Mouse (Mus musculus) spleen, postnatal 10 days (tissue): ENCODE data around the gene Caprin1.

ENCODE experiments used
- DNase-seq, 2 experiments: peaks; one replicate each; pipeline ENCODE4 v3.0.0; 2021 to 2022; ENCODE audit warnings: low spot score in 2 of 2

Caprin1 gene

DNA sequence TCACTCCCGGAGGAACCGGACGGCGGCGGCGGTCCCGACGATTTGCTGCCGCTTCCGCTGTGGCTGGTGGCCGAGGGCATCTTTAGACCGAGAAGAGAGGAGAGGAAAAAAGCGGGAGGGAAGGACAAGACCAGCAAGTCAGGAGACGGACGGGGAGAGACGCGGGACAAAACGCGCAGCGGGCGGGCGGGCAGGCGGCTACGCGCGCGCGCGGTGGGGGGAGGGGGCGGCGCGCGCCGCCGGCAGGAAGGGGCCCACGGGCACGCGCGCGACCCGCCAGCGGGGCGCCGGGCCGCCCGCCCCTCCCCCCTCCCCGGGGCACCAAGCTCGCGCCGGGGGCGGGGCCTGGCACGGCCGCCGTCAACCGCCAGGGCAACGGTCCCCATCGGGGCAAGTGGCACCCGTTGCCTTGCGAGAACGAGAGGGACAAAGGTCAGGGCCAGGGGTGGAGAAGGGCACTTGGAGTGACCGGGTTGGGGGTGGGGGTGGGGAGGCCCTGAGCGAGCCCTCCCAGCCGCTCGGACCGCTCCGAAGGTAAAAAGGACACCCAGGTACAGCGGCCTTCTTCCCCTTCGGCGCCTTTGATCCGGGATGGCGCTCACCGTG is 485 bp downstream of the Caprin1 start:
- DNase-seq, result peak in 1 of 2 experiments; percentile 84

DNA sequence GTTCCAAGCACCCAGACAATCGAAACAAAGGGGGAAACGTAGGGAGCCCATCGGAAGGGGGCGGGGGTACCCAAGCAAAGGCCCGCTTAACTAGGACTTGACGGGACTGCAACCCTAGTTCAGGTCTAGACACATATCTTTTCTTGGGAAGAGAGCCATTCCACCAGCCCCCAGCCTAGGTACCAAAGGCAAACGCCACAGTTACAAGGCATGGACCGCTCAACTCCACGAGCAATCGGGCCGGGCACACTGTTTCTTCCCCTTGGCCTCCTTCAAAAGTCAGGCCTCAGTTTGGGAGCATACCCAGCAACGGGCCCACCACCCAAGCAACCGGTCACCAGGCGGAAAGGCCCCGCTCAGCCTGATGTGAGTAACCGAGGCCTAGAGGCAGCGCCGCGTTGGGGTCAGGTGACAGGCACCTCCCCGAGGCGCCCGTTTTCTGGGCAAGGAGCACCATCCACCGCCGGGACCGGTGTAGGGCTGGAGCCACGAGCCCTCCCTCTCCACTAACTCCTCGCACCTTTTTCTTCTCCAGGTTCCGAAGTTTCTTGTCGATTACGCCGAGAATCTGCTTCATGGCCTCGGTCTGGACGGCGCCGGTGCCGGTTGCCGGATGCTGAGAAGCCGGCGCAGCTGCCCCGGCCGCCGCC is 1.1 kb downstream of the Caprin1 start:
- peak; percentile 78 to 81 for DNase-seq

DNA sequence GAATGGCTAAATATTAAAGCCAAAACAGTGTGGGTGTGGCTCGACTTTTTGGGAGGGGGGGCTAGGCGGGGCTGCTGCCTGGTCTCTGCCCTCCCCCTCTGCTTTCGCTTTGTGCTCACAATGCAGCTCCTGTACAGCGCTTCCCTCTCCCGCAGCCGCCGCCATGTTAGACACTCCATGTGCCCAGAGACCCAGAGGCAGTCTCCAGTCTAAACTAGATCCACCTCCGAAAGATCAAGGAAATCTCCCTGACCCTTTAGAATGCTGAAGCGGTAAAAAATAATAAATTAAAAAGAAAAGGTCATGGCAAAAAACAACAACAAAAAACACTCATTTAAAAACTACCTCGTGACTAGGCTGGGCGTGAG is 1.6 kb downstream of the Caprin1 start:
- DNase-seq, result peak; percentile 63 to 82

DNA sequence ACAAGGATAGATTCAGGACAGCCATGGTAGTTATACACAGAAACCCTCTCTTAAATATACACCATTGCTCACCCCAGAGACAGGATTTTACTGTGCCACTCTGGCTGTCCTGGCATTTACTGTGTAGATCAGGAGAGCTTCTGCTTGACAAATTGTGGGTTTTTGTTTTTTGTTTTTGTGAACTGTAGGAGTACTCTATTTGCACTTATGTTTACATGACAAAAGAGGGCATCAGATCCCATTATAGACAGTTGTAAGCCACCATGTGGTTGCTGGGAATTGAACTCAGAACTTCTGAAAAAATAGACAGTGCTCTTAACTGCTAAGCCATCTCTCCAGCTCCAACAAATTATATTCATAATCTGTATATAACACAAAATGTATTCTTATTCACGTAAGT is 5.4 kb downstream of the Caprin1 start:
- no peak for DNase-seq

DNA sequence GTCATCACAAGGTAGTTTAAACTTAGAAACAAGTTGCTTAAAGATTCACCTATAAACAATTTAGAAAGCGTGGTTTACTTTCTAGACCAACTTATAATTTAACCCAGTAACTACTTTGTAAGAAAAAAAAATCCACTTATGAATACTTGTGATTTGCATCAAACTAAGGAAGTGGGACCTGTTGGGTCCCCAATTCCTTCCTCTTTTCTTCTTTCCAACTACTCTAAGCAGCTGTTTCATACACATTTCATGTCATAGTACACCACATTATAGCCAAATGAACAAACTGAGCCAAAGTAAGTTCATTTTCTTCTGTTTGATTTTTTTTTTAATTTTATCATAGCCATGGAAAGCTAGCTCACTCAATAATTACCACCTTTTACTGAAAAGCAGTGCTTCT is 11.7 kb downstream of the Caprin1 start:
- DNase-seq, result no peak

DNA sequence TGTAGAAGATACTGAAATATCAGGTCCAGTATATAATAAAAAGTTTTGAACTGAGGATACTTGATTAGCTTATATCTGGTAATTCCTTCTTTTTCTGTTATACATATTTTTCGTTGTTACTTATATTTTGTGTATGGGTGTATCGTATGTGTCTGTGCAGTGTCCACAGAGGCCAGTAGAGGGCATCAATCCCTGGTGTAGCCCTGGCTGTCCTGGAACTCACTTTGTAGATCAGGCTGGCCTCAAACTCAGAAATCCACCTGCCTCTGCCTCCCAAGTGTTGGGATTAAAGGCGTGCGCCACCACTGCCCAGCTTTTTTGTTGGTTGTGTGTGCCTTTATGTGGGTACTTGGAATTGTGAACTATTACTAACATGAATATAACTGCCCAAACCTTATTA is 12.8 kb downstream of the Caprin1 start:
- peak; percentile 28 to 63 for DNase-seq

DNA sequence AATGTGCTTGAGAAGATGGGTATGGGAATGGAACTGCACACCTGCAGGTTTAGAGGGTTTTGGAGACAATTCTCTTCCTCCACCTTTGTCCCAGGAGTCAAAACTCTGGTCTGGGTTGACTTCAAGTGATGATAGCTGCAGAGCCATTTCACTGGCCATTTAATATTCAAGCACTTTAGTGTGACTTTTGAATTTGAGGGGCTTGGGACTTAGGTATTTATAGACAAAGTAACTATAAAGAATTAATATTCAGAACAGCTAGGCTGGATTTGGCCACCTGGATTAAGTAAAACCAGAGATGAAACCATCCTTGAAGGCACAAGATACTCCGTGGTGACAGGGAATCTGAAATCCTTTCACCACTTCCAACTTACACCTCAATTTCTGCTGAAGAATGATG is 35.0 kb downstream of the Caprin1 start:
- no peak for DNase-seq

DNA sequence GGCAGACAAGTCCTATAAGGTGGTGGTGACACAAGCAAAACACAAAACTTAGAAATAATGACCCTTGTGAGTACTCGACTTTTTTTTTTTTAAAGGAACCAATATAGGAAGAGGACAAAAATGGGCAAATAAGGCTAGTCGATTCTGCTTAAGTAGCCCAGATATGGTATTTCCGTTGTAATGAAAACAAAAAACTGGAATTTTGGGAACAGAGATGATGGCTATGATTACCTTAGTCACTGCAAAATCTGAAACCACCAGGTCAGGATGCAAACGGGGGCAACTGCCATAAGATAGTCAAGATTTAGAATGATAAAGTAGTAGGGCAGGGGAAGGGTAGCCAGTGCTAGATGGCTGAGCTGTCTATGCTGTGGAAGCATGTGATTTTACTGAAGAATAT is 35.5 kb downstream of the Caprin1 start:
- DNase-seq, result no peak

DNA sequence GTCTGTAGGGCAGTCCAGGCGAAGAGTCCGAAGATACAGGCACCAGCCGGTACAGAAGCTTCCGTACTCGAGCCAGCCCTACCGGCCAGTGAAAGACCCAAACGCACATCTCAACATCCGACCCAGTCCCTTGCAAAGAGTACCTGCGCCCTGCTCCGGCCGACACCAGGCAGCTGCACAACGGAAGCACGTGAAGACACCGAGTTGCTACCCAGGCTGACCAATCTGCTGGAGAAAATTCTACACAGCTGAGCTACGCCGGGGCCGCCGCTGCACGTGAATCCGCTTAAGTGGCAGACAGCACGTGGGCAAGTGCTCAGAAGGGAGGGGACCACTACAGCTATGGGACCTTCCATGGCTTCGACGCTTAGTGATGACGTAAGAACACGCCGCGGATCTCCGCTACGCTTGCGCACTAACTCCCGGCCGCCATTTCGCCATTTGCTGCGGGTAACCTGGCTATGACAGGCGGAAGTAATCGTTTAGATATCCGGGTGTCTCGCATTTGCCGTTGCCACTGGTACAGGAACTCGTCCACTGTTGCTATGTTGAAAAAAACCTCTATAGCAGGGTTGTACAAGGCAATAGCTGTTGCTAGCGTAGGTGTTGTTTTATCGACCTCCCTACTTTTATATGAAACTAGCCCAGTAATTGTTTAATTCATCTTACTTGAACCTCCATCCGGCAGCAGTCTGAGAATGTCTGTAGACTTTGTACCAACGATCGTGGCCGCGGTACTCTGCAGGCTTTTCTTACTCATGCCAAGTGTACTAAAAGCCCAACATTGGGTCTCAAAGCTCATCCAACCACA is 36.3 kb downstream of the Caprin1 start, which contains the start of gene Nat10:
Gene Nat10, minus strand, starts transcription at position 365 of the 811 bp plus-strand sequence.
- DNase-seq, result peak; percentile 92 to 98

DNA sequence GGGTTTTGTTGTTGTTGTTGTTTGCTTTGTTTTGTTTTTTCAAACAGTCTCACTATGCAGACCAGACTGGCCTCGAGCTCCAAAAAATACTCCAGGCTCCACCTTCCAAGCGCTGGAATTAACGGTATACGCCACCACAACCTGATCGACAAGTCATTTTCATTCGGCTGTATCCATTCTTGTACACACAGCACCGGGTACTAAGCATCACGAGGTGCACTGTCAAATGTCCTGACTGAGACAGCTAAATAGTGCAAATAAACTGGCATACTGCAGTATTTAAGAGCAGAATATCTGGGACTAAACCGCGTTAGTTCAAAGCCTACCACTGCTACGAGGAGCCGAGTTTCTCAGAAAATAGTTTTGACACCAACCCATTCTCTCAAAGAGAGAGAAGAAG is 37.0 kb downstream of the Caprin1 start:
- DNase-seq, result no peak

DNA sequence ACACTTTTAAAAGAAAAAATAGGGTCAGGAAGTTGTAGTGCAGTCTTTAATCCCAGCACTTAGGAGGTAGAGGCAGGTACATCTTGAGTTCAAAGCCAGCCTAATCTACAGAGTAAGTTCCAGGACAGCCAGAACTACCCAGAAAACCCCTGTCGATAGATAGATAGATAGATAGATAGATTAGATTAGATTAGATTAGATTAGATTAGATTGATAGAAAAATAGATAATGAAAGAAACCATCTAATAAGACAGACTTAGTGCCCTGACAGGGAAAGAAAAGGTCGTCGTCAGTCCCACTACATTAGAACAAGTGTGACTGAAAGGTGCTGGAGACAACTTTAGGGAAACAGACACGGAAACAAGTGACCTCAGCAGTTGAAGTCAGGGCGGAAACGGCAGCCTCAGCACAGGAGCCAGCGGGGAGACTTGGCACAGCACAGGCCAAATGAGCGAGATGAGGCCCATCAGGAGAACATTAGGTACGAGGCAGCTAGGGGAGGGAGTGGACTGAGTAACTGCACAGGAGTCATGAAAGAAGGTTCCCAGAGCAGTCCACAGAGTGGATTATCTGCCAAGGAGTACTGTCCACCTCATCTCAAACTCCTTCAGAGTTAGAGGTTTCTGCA is 41.9 kb downstream of the Caprin1 start:
- no peak for DNase-seq

DNA sequence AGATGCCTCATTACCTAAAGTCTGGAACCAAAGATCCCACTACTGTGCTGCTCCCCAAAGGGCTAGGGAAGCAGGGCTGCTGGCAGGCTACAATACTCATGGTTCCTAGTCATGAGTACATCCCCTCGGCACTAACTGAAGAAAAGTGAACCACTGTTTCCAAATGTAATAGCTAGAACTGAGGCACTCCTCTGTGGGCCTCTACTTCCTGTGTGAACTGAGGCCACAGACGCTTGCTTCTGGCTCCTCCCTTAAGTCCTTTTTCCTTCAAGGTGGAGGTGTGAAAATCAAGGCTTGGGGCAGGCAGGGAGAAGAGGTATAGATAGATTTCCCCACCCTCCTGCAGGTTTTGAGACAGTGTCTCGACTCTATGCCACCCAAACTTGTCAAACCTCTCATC is 42.8 kb downstream of the Caprin1 start:
- DNase-seq, result no peak

DNA sequence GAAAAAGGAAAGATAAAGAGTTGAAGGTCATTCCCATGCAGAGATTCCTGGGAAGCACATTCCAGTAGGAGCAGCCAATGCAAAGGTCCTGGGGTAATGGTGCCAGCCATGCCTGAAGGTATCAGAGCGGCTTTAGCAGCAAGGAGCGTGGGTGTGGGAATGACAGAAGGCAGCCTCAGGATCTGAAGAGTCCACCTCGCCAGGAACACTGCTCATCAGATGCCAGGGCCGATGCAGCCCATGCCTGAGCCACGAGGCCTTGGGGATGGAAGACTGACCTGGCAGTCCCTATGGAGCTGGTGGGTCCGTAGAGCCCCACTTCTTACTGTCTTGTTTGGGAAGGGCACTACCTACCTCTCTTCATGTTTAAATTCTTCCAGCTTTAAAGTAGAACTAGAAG is 45.7 kb downstream of the Caprin1 start:
- DNase-seq, result no peak

DNA sequence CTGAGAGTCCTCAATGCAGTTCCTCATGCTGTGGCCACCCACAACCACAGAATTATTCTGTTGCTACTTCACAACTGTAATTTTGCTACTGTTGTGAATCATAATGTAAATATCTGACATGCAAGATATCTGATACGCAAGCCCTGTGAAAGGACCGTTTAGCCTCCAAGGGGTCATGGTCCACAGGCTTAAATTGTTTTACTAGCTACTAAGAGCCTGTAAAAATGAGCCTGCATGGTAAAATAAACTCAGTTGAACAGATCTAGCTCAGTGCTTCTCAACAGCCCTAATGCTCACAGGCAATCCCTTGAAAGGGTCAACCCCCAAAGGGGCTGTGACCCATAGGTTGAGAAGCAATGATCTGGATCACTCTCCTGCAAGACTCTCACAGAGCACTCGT is 48.4 kb downstream of the Caprin1 start:
- no peak for DNase-seq

DNA sequence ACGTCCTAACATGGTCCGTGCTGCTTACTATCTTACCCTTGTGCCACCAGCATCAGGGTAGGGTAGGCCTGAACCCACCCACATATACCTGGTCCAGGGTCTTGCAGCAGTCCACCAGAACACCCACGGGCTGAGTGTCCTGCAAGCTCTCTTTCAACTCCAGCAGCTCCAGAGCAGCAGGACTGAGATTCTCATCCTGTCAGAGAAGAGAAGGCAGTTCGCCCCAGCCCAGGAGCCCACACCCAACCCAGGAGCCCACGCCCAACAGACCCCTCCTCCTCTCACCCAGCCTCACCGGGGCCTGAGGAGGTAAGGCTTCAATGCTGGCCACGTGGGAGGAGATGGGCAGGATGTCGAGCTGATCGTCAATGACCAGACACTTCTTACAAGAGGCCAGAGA is 49.6 kb downstream of the Caprin1 start:
- DNase-seq, result no peak

DNA sequence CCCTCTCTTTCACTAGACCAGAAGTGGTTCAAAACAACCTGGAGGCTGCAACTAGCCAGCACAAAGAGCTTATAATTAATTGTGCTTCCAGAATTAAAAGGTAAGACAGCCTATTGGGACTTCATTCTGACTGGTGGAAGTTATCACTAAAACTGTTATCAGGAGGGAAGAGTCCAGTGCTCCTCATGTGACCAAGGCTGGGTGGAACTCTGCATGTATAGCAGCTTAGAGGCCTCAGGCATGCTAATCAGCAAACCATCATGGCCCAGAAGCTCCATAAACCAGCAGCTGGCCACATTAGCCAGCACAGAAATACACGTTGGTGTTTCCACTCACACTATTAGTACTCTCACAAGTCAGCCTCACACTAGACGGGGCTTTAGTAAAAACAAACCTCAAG is 50.7 kb downstream of the Caprin1 start:
- no peak for DNase-seq

DNA sequence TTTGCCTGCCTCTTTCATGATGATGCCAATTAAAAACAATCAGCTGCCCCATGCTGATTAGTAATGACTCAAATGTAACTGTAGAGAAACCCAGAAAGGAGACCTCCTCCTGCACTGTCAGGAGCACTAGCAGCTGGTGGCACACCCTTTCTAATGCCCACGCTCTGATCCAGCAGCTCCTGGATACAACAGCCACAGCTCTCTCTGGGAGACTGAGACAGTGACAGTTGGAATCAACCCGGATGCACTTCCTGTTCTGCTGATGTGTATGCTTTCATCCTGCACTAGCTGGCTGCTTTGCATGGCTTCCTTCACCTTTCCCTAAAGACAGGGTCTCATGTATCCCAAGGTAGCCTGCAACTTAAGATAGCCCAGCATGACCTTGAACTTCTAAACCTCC is 51.4 kb downstream of the Caprin1 start:
- no peak for DNase-seq

DNA sequence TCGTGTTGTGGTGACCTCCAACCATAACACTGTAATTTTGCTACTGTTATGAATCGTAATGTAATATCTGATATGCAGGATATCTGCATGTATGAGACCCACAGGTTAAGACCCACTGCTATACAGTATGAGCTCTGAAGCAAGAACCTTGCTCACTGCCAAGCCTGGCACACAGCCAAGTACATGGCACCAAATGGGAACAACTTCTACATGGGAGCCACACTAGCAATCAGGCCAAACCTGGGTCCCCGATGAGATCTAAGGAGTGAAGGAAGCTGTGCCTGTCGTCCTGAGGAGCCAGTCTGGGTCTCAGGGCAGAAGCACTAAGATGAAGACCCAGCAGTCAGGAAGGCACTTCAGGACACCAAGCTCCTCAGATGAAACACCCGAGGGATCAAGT is 52.0 kb downstream of the Caprin1 start:
- DNase-seq, result no peak

DNA sequence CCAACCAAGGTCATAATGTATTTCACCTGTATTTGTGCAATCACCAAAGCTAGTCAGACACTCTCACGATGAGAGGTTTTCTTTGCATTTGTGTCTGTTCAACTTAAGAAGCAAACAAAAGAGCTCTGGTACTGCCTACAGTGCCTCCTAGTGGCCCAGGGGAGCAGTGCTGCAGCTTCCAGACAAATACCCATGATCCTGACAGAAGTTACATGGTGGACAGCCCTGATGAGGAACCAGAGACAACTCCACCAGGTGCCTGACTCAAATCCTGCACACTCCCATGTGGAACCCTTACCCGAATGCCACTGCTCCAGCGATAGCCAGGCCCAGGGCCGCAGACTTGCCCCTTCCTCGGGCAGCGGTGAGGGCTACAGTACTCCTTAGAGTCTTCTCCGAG is 53.5 kb downstream of the Caprin1 start:
- peak; percentile 43 to 80 for DNase-seq

DNA sequence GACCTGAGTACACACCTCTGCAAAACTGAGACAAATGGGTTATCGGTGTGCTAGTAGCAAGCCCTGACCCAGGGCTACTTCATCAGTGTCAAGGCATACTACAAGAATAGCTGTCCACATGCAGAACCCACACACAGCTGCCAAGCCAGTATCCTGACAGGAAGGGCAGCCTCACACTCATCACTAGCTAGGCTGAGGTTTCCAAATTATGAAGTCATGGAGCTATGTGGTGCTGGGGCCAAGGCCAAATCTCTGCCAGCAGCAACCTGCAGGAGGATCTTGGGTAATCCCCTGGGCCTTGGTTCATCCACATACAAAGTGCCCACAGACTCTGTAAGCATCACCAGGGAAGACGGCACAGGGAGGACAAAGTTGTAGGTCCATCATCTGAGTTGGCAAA is 53.9 kb downstream of the Caprin1 start:
- DNase-seq, result no peak

DNA sequence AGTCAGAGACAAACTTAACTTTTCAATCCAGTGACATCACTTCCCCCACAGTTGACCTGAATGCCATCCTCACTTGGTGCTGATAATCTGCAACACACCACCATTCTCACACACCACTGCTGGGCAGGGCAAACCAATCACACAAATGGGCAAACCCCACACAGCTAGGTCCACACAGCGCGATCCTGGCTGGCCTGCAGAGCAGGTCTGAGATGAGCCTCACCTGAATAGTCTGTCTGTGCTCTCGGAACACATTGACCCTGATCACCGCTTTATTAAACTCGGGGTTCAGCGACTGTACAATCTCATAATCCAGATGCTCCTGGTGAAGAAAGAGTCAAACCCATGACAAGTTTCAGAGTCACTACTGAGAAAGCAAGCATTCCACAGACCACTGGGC is 54.6 kb downstream of the Caprin1 start:
- DNase-seq, result no peak

DNA sequence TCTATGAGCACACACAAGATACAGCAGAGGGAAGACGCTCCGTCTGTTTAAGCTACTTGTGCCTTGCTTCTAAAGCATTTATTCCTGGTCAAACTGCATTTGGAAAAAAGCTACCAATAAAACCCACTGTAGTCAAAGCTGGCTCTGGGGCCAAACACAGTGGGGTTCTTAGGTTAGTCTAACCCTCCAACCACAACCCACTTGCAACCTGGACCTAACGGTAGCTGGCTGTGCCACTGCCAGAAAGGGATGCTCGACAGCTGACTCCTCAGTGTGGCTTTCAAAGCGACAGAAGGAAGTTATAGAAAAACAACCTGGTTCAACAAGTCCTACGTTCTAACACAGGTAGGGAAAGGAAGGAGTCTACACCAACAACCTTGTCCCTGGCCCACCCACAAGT is 66.0 kb downstream of the Caprin1 start:
- no peak for DNase-seq

DNA sequence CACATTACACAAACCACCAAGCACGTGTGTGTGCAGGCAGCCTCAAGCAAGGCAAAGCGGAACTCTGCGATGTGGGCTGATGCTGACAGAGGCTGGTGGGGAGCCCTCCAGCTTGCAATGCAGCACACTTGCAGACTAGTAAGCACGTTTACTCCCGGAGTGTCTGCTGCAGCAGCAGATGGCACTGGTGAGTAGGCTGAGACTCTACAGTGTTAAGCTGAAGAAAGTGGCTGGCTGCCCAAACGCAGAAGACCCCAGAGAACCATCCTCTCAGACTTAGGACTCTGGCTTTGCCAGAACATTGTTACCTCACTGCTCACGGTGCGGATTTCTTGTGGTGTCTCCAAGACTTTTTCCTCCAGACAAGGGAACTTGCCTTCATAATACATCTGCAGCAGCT is 66.5 kb downstream of the Caprin1 start:
- DNase-seq, result no peak
